Mouse (Mus musculus) forebrain, embryonic 13.5 days (tissue): ENCODE data around the gene Pram1. TPM values are rescaled to one million over a fixed set of nuclear protein-coding genes. Genes with fewer than 3 reads are reported as not detected.

ENCODE experiments used
- ATAC-seq: fragments of 200-750 bp; cut with Nextera tagmentation; 2 replicates; pipeline ENCODE4 v1.8.0; 2017
- H3K27ac ChIP-seq: fragments of 300-500 bp; sonication (generic); 2 replicates; pipeline ENCODE4 v1.5.1; 2015; ENCODE audit warnings: inconsistent platforms, mild to moderate bottlenecking, moderate library complexity
- H3K27me3 ChIP-seq: fragments of 300-500 bp; sonication (generic); 2 replicates; pipeline ENCODE4 v1.6.1; 2015; ENCODE audit warnings: mild to moderate bottlenecking, inconsistent platforms
- H3K36me3 ChIP-seq: fragments of 300-500 bp; sonication (generic); 2 replicates; pipeline ENCODE4 v1.6.1; 2015; ENCODE audit warnings: mild to moderate bottlenecking, inconsistent platforms; ENCODE audit not compliant: poor library complexity, severe bottlenecking
- H3K4me1 ChIP-seq: fragments of 300-500 bp; sonication (generic); 2 replicates; pipeline ENCODE4 v1.6.1; 2015; ENCODE audit warnings: inconsistent platforms
- H3K4me2 ChIP-seq: fragments of 300-500 bp; sonication (generic); 2 replicates; pipeline ENCODE4 v1.6.1; 2015; ENCODE audit warnings: inconsistent platforms, mild to moderate bottlenecking, moderate library complexity
- H3K4me3 ChIP-seq: fragments of 300-500 bp; sonication (generic); 2 replicates; pipeline ENCODE4 v1.5.1; 2015; ENCODE audit warnings: mild to moderate bottlenecking, inconsistent platforms
- H3K9ac ChIP-seq: fragments of 300-500 bp; sonication (generic); 2 replicates; pipeline ENCODE4 v1.6.1; 2015; ENCODE audit warnings: mild to moderate bottlenecking, inconsistent platforms
- H3K9me3 ChIP-seq: fragments of 300-500 bp; sonication (generic); replicated peaks from 2 replicates; pipeline ENCODE4 v1.6.1; 2016; ENCODE audit warnings: inconsistent platforms
- whole genome bisulfite sequencing: fragments of 180-500 bp; shearing (Covaris S2); methylation state at CpG from one replicate; pipeline ENCODE4 v1.1.7; 2015; 5-methylcytosine and 5-hydroxymethylcytosine counted together
- polyA plus RNA-seq: library from polyadenylated mRNA; unstranded; fragments of >200 nt; fragmentation: Nextera tagmentation; extraction: Ambion mirVana; gene quantifications from 2 replicates; pipeline ENCODE4 v1.2.1, GENCODE M21; 2015

The Pram1 gene
- polyA plus RNA-seq, 1 experiment from 2014 or later: 0.75 TPM

DNA sequence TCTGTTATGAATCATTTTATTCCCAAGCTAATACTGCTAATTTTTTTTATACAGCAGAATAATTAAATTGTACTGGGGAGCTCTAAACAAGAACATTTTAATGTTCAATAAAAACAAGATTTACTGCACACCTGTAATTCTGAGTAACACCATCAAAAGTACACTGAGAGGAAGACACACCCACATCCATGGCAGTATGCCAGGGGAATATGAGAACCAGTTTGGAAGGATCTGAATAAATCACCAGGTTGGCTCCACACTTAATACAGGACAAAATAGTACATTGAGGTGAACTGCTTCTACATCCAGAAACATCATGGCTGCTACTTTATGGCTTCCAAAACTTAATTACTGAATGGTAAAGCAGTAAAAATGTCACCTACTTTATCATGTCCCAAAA, 37.6 kb downstream of the Pram1 start:
- no peak overlapping the region for H3K27ac ChIP-seq
- no peak for ATAC-seq
- H3K9me3 ChIP-seq: no peaks in the 10 kb centered on the region
- H3K4me1 ChIP-seq: peaks cover 20% of the 10 kb centered on the region
- no peak overlapping the region for H3K9ac ChIP-seq
- H3K36me3 ChIP-seq: peaks cover 30% of the 10 kb centered on the region
- H3K4me2 ChIP-seq: no peak overlapping the region
- H3K4me3 ChIP-seq: no peak overlapping the region
- no peaks in the 10 kb centered on the region for H3K27me3 ChIP-seq

DNA sequence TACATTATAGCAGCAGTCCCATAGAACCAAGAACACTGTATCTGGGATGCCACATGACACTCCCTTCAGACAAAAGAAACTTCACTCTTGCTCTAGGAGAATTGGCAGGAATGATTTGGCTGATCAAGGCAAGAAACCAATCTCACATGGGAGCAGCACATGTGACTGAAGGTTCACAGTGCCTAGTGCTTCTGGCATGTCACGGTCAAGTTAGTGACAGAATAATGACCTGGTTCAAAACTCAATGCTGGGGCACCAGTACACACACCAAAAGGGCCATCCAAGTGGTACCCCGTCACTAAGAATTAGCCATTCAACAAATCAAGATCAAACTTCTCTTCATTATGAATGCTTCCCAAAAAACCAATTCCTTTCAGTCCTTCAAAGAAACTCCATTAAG, 38.2 kb downstream of the Pram1 start:
- no peak overlapping the region for H3K27ac ChIP-seq
- 91% methylated on average over 2 of the region's 2 CpGs for WGBS
- no peak for ATAC-seq

GRCm38 (mm10) chr17:33678771-33679170, 40.9 kb downstream of the Pram1 start:
- Histone ChIP-seq H3K4me2 (no peak overlapping the region), H3K9me3 (no peaks in the 10 kb centered on the region)
- ATAC-seq: no peak

More for the DNA sequence above, 38.2 kb downstream of the Pram1 start:
- H3K4me3 ChIP-seq: no peak overlapping the region
- no peaks in the 10 kb centered on the region for H3K27me3 ChIP-seq
- peaks cover 23% of the 10 kb centered on the region; the same call in 1 of the 2 replicates for H3K4me1 ChIP-seq
- H3K36me3 ChIP-seq: peaks cover 30% of the 10 kb centered on the region
- no peak overlapping the region for H3K4me2 ChIP-seq
- H3K9ac ChIP-seq: no peak overlapping the region
- no peaks in the 10 kb centered on the region for H3K9me3 ChIP-seq

DNA sequence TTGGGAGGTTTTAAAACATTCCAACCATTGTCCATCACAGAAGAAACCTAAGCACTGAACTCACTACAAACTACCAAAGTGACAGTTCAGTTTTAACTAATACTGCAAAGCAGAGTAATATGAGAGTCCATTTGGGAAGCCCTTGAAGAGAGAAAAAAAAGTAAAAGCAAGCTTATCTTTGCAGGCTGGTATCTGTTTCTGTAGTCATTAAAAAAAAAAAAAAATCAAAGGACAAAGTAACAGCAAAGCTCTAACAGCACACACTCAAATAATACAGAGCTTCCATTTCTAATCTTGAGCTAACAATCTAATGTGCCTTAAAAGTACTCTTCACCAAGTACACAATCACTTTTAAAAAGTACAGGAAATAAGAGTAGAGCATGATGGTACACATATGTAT, 43.9 kb downstream of the Pram1 start:
- Histone ChIP-seq H3K27me3 (no peaks in the 10 kb centered on the region), H3K9ac (no peak overlapping the region), H3K4me3 (no peak overlapping the region), H3K9me3 (no peaks in the 10 kb centered on the region), H3K4me1 (peaks cover 49% of the 10 kb centered on the region), H3K4me2 (peak overlapping the region; percentile 99), H3K27ac (no peak overlapping the region), H3K36me3 (peaks cover 19% of the 10 kb centered on the region)
- no peak for ATAC-seq

More at GRCm38 (mm10) chr17:33678771-33679170, 40.9 kb downstream of the Pram1 start:
- H3K27me3 ChIP-seq: no peaks in the 10 kb centered on the region
- H3K9ac ChIP-seq: no peak overlapping the region
- no peak overlapping the region for H3K4me3 ChIP-seq
- peaks cover 32% of the 10 kb centered on the region for H3K36me3 ChIP-seq
- H3K4me1 ChIP-seq: peaks cover 45% of the 10 kb centered on the region
- no peak overlapping the region for H3K27ac ChIP-seq

GRCm38 (mm10) chr17:33684671-33685231, 46.9 kb downstream of the Pram1 start:
- ATAC-seq: peak; percentile 82
- WGBS: under 1% methylated on average over 44 of the region's 44 CpGs
- H3K9me3 ChIP-seq: no peaks in the 10 kb centered on the region
- no peaks in the 10 kb centered on the region for H3K27me3 ChIP-seq
- peak overlapping the region; percentile 99 for H3K4me2 ChIP-seq
- peak overlapping the region; percentile 96 for H3K4me3 ChIP-seq
- H3K9ac ChIP-seq: peak overlapping the region; percentile 97
- H3K4me1 ChIP-seq: peaks cover 46% of the 10 kb centered on the region
- peak overlapping the region; percentile 97 for H3K27ac ChIP-seq
- H3K36me3 ChIP-seq: 0 out of 2 replicates have a peak, but pooled peaks cover 7% of the 10 kb centered on the region

DNA sequence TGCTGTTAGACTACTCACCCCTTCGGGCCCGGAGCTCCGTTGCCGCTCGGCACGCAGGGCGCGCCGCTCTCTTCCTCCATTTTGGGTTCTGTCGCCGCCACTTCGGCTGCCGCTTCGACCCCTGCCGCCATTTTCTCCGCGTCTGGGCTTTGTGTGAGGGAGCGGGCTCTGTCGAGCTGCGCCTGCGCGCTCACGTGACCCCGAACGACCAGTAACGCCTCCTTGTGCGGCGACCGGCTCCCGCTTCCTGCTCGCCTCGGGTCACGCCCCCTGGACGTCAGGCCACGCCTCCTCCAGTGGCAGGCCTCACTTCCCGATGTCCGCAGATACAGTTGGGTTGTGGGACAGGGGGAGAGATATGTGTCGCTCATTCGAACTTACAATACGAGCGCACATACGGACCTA, 47.4 kb downstream of the Pram1 start:
- H3K4me2 ChIP-seq: peak overlapping the region; percentile 99
- ATAC-seq: peak; percentile 97
- no peaks in the 10 kb centered on the region for H3K27me3 ChIP-seq
- H3K9me3 ChIP-seq: no peaks in the 10 kb centered on the region
- H3K27ac ChIP-seq: peak overlapping the region; percentile 97
- 0% methylated on average over 42 of the region's 42 CpGs for WGBS
- peak overlapping the region; percentile 97 for H3K9ac ChIP-seq
- peak overlapping the region; percentile 96 for H3K4me3 ChIP-seq
- 0 out of 2 replicates have a peak, but pooled peaks cover 7% of the 10 kb centered on the region for H3K36me3 ChIP-seq
- H3K4me1 ChIP-seq: peaks cover 46% of the 10 kb centered on the region

DNA sequence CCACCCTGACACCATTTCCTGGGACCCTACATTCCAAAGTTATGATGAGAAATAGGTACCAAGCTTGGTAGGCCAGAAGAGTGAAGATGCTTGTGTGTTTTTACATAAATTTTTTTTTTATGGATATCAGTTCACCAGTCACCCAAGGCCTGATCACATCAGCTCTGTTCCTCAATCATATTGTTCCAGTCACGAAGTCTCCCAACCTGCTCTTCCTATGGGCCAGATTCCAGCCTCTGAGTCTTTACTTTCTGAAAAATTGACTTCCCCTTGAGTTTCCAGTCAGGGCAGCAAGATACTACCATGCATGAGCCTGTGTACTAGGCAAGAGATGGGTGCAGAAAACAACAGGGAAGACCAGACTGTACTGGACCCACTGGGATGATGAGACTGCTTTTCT, 48.9 kb downstream of the Pram1 start, which contains the start of gene Hnrnpm:
Hnrnpm (minus strand) TSS at position 101 of the 400 bp plus-strand sequence.
- peak within 1 kb of the TSS; percentile 99 for H3K4me2 ChIP-seq
- H3K9ac ChIP-seq: peak within 1 kb of the TSS; percentile 97
- WGBS: 97% methylated on average over 1 of the region's 1 CpGs
- no peaks in the 10 kb centered on the region for H3K27me3 ChIP-seq
- peak within 1 kb of the TSS; percentile 96 for H3K4me3 ChIP-seq
- H3K36me3 ChIP-seq: peaks cover 15% of the 10 kb centered on the region
- ATAC-seq: no peak
- peaks cover 32% of the 10 kb centered on the region for H3K4me1 ChIP-seq
- H3K27ac ChIP-seq: peak within 1 kb of the TSS; percentile 97; the same call in 1 of the 2 replicates
- no peaks in the 10 kb centered on the region for H3K9me3 ChIP-seq

Other genes starting within 250 kb of the Pram1 start
- 22.6 and 23.2 TPM in 2 replicates for gene Zfp101, start 243.4 kb upstream of the Pram1 start, polyA plus RNA-seq
- gene Actl9, start 205.2 kb upstream of the Pram1 start, polyA plus RNA-seq: not detected in 2 replicates
- 36.5 and 37.3 TPM in 2 replicates for gene Adamts10, start 113.9 kb upstream of the Pram1 start, polyA plus RNA-seq
- gene Myo1f, start 82.3 kb upstream of the Pram1 start, polyA plus RNA-seq: 1.0 and 1.4 TPM in 2 replicates
- gene Zfp414, start 9.0 kb upstream of the Pram1 start, polyA plus RNA-seq: 56.5 and 62.4 TPM in 2 replicates
- 349 and 356 TPM in 2 replicates for gene Hnrnpm, start 48.8 kb downstream of the Pram1 start, polyA plus RNA-seq
- gene March2, start 80.6 kb downstream of the Pram1 start, polyA plus RNA-seq: 52.2 and 56.5 TPM in 2 replicates
- 433 and 441 TPM in 2 replicates for gene Rab11b, start 122.5 kb downstream of the Pram1 start, polyA plus RNA-seq
- gene Angptl4, start 143.8 kb downstream of the Pram1 start, polyA plus RNA-seq: 8.6 and 10.0 TPM in 2 replicates
- gene Kank3, start 172.5 kb downstream of the Pram1 start, polyA plus RNA-seq: 27.3 and 29.0 TPM in 2 replicates
- 779 and 868 TPM in 2 replicates for gene Rps28, start 186.5 kb downstream of the Pram1 start, polyA plus RNA-seq
- gene Ndufa7, start 186.5 kb downstream of the Pram1 start, polyA plus RNA-seq: 473 and 507 TPM in 2 replicates
- gene Cd320, start 205.0 kb downstream of the Pram1 start, polyA plus RNA-seq: 60.1 and 66.1 TPM in 2 replicates
- not detected in 2 replicates for gene Gm7029, start 235.8 kb downstream of the Pram1 start, polyA plus RNA-seq